8 mouse cellular contexts compared by ENCODE assay signal in genomic region chr5:96878178-96878577, GRCm38 (mm10).
DNase-seq lines count a peak whose midpoint lies in the region; ATAC-seq and TF ChIP-seq lines count a peak whose summit lies in the region.

No protein-coding gene starts in this region.

- no peak for ATAC-seq in stomach, postnatal 0 days (ENCODE audit: low FRiP score, low TSS enrichment)

- DNase-seq in heart, postnatal 10 days = peak; percentile 18 to 50
- no peak for DNase-seq in heart, adult 9 months (ENCODE audit: low spot score in 2 of 2)
- DNase-seq in B cell, adult 2 months = peak; percentile 75 to 81
- peak; percentile 37 for DNase-seq in brain, embryonic 14.5 days (ENCODE audit: low read depth)
- DNase-seq in large intestine, adult 2 months (ENCODE audit: low read depth, low spot score) = peak; percentile 10
- DNase-seq in stomach, postnatal 0 days (ENCODE audit: low spot score) = peak; percentile 31
- DNase-seq in urinary bladder, postnatal 36 days (ENCODE audit: low spot score in 2 of 2) = no peak
- DNase-seq in adrenal gland, adult 18-20 months (ENCODE audit: low spot score in 2 of 2) = no peak

- H3K4me3 ChIP-seq in stomach, postnatal 0 days (ENCODE audit: low read depth, low read length) = no peak overlapping the region

- TF ChIP-seq EP300 in stomach, postnatal 0 days (optimal IDR thresholded peaks at IDR 0.05) = no peak

- TF ChIP-seq CTCF in brain, embryonic 14.5 days (IDR thresholded peaks at IDR 0.05; ENCODE audit: borderline replicate concordance, extremely low read depth, insufficient read depth, insufficient read length) = peak; percentile 39; the same call in 1 of the 2 replicates
- TF ChIP-seq CTCF in stomach, postnatal 0 days (IDR thresholded peaks at IDR 0.05; ENCODE audit: low read depth) = peak; percentile 74

- no peaks in the 10 kb centered on the region for H3K4me1 ChIP-seq in stomach, postnatal 0 days (replicated peaks; ENCODE audit: control insufficient read depth, insufficient read depth)

- no peak overlapping the region for H3K4me2 ChIP-seq in stomach, postnatal 0 days (replicated peaks; ENCODE audit: low read depth)

- WGBS in large intestine, adult 2 months = 97% methylated on average over 1 of the region's 1 CpGs
- 100% methylated on average over 1 of the region's 1 CpGs for WGBS in stomach, postnatal 0 days

- H3K27ac ChIP-seq in stomach, postnatal 0 days (replicated peaks) = no peak overlapping the region

- no peaks in the 10 kb centered on the region for H3K27me3 ChIP-seq in stomach, postnatal 0 days (ENCODE audit: control insufficient read depth, insufficient read depth, low read length)

- no peak overlapping the region for H3K9ac ChIP-seq in stomach, postnatal 0 days (ENCODE audit: low read length)

- no peaks in the 10 kb centered on the region for H3K9me3 ChIP-seq in stomach, postnatal 0 days (ENCODE audit: control insufficient read depth, low read length)

- H3K36me3 ChIP-seq in stomach, postnatal 0 days (ENCODE audit: control insufficient read depth, insufficient read depth, low read length) = no peaks in the 10 kb centered on the region

- TF ChIP-seq POLR2A in brain, embryonic 14.5 days (IDR thresholded peaks at IDR 0.05; ENCODE audit: borderline replicate concordance, extremely low read depth, insufficient read depth, insufficient read length, poor library complexity, severe bottlenecking) = no peak

- intact Hi-C loops in heart, postnatal 10 days (cut with DNase I) = loop anchor here (5.0 kb wide), 1 partner anchor 179 kb away; no protein-coding TSS in a partner anchor

Comparison
In these comparisons a context has a peak if more than half of its experiments do, and no peak if none do; other contexts are left out.
1. DNase-seq: peak in heart, postnatal 10 days (2 of 2), B cell, adult 2 months (2 of 2), brain, embryonic 14.5 days (single experiment), large intestine, adult 2 months (single experiment) and stomach, postnatal 0 days (single experiment); none in heart, adult 9 months (0 of 2), urinary bladder, postnatal 36 days (0 of 2) and adrenal gland, adult 18-20 months (0 of 2).